Mouse (Mus musculus): ENCODE data around the gene Gm42906.

The Gm42906 gene

GRCm38 (mm10) chr5:151024483-151024882 lies 403.5 kb downstream of the Gm42906 start:
- DNase-seq (ENCODE audit: low spot score in 2 of 2), result no peak

DNA sequence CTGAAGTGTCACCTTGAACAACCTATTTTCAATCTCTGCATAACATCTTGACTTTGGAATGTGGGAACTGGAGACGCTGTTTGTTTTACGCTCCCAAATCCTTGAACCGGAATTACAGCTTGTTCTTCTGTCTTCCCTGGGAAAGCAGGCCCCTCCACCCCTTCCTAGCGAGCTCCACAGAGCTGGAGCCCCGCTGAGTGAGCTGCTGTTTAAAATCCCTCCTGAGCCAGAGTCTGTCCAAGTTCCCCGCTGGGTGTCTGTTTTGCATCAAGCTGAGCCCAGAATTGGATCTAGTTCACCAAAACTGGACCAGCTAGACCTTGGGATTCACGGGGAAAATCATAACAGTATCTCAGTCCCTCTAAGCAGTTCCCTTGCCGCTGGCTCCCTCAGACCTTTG lies 404.5 kb downstream of the Gm42906 start:
- DNase-seq (ENCODE audit: low spot score in 2 of 2), result peak; percentile 63 to 67

GRCm38 (mm10) chr5:151022939-151023338 lies 405.0 kb downstream of the Gm42906 start:
- peak in 1 of 2 experiments; percentile 57 for DNase-seq (ENCODE audit: low spot score in 2 of 2)

DNA sequence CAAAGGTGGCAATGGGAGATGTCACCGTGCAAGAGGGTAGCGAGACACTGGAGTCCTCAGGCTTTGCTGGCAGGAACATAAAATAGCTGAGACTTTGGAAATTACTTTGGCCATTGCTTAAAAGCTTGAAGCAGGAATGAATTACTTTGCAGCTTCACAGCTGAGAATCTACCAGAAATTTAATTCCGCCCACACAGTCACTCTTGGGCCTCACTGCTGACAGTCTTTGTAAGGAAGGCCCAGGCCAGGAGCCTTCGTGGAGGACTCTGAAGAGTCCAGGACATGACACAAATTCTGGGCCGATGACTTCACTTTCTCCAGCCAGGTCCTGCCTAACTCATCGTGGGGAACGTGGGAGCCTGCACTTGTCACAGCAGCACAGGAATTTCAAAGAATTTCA lies 405.9 kb downstream of the Gm42906 start:
- DNase-seq (ENCODE audit: low spot score in 2 of 2), result peak; percentile 46 to 60

DNA sequence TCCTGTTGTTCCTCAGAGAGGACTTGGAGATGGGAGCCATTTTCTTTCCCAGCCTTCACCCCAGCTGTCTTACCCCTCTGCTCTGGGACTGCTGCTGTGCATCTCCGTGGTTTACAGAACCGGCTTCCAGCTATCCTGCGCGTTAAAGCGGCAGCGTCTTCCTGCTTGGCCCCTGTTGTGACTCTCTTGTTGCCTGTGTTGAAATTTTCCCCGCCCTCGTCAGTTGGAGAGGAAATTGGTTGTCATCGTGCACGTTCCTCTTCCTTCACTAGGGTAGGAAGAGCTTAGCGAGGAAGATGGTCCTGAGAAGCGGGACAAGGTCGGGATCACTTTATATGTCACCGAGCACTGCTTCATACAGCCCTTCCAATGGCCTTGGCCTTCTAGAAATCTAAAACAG lies 407.1 kb downstream of the Gm42906 start:
- no peak for DNase-seq (ENCODE audit: low spot score in 2 of 2)

DNA sequence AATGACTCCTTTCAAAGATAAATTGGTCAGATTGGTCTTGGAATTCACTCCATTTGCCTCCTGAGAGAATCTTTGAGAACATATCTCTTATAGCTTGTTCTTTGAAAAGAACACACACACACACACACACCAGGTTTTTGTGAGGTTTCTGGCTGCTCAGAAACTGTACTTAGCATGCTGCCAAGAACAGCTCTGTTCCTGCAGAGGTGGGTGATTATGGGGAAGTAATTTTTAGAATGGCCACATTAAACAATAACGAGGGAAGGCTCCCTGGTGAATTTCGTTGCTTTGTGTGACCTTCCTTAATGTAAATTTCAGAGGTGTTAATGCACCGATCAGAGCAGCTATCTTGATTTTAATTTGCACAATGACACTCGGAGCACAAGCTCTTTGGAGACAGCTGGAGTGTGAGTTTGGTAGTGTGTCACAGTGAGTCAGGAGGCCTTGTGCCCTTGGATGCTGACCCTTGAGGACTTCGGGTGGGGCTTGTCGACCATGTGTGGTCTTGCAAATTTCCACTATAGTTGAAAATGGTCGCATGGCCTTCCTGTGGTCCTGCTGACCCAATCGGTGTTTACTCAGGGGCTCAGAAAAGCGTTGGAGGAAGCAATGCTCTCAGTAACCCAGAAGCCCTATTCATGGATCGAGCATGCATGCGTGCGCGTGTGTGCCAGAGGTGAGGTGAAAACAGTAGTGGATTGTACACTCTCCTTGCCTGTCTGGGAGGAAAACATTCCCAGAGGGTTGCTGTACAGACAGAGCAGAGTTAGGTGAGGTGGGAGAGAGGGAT lies 407.7 kb downstream of the Gm42906 start:
- no peak for DNase-seq (ENCODE audit: low spot score in 2 of 2)

GRCm38 (mm10) chr5:151018959-151019358 lies 409.0 kb downstream of the Gm42906 start:
- no peak for DNase-seq (ENCODE audit: low spot score in 2 of 2)

- DNase-seq (ENCODE audit: low spot score in 2 of 2), result no peak
These were observed 409.5 kb downstream of the Gm42906 start for GRCm38 (mm10) chr5:151018450-151018849.
